ENCODE assay signal across 9 mouse cellular contexts in genomic region chr4:133407114-133407787, GRCm38 (mm10). TPM values are rescaled to one million over a fixed set of nuclear protein-coding genes. Genes with fewer than 3 reads are reported as not detected.
DNase-seq lines count a peak whose midpoint lies in the region; ATAC-seq lines count a peak whose summit lies in the region.
"Had no signal": no experiment of that assay in that cellular context is flagged by ENCODE, and none has a peak within 500 bp of the region (broad histone marks: within the 10 kb centered on the region; RNA-seq: fewer than 3 reads in every experiment).

No protein-coding gene starts in this region.

- intact Hi-C loops in heart, postnatal 36 days (cut with DNase I): no loop called here

- H3K36me3 ChIP-seq in lung, embryonic 16.5 days (ENCODE audit: control insufficient read depth, insufficient read depth, low read length): no peaks in the 10 kb centered on the region

- peak; percentile 71 for ATAC-seq in lung, embryonic 16.5 days (ENCODE audit: low read depth)

- peaks cover 20% of the 10 kb centered on the region for H3K4me1 ChIP-seq in lung, embryonic 16.5 days (replicated peaks; ENCODE audit: control insufficient read depth, insufficient read depth, low read length)

- H3K27ac ChIP-seq in lung, embryonic 16.5 days (ENCODE audit: low read length): peak overlapping the region; percentile 66

- no peaks in the 10 kb centered on the region for H3K9me3 ChIP-seq in lung, embryonic 16.5 days (ENCODE audit: control insufficient read depth, low read length)
- H3K9me3 ChIP-seq: embryonic facial prominence, embryonic 12.5 days had no signal

- H3K27me3 ChIP-seq in lung, embryonic 16.5 days (ENCODE audit: control insufficient read depth, insufficient read depth, low read depth, low read length): no peaks in the 10 kb centered on the region
- H3K27me3 ChIP-seq: embryonic facial prominence, embryonic 12.5 days had no signal

- H3K4me3 ChIP-seq in lung, embryonic 16.5 days (ENCODE audit: low read length): no peak overlapping the region
- H3K4me3 ChIP-seq: embryonic facial prominence, embryonic 12.5 days had no signal

- H3K4me2 ChIP-seq in lung, embryonic 16.5 days (ENCODE audit: low read depth, low read length): no peak overlapping the region
- H3K4me2 ChIP-seq: embryonic facial prominence, embryonic 12.5 days had no signal

- 44% methylated on average over 6 of the region's 6 CpGs for WGBS in lung, embryonic 16.5 days

- H3K9ac ChIP-seq in lung, embryonic 16.5 days (ENCODE audit: low read length): peak overlapping the region; percentile 38
- H3K9ac ChIP-seq: embryonic facial prominence, embryonic 12.5 days had no signal

- DNase-seq in heart, adult 18-20 months: peak; percentile 40 to 44
- no peak for DNase-seq in heart, postnatal 36 days
- peak; percentile 76 for DNase-seq in adrenal gland, postnatal 14 days
- peak; percentile 66 for DNase-seq in heart, postnatal 4 days
- no peak for DNase-seq in liver
- DNase-seq in layer of hippocampus, postnatal 36 days: no peak
- DNase-seq in layer of hippocampus, adult 8-10 months (ENCODE audit: low spot score in 2 of 2): no peak

RNA-seq across cellular contexts. Expression of gene Slc9a1, which starts 37.7 kb away (rescaled TPM):
- 10 to 100 TPM; 17.6 to 19.6 TPM for total RNA-seq in heart, adult 18-20 months (2021)
- 10 to 100 TPM; 17.6 to 18.8 TPM for total RNA-seq in heart, postnatal 36 days (2021)
- total RNA-seq in adrenal gland, postnatal 14 days (2021): 46.4 and 49.9 TPM in 2 replicates
- 10 to 100 TPM; 21.1 to 24.4 TPM for total RNA-seq in heart, postnatal 4 days (2021)
- 8.8 and 9.5 TPM in 2 replicates for polyA plus RNA-seq in lung, embryonic 16.5 days (2015; fragmentation: Nextera tagmentation; extraction: Ambion mirVana)
- total RNA-seq in layer of hippocampus, postnatal 36 days (2021): 10 to 100 TPM; 60.1 to 63.9 TPM
- total RNA-seq in layer of hippocampus, adult 8-10 months (2022): 10 to 100 TPM; 62.2 to 66.1 (median 65.1) TPM

RNA-seq across cellular contexts. Expression of gene Wdtc1, which starts 54.0 kb away (rescaled TPM):
- 10 to 100 TPM; 71.9 to 73.6 TPM for total RNA-seq in heart, adult 18-20 months (2021)
- total RNA-seq in heart, postnatal 36 days (2021): 10 to 100 TPM; 82.0 to 88.2 TPM
- total RNA-seq in adrenal gland, postnatal 14 days (2021): 53.3 and 55.1 TPM in 2 replicates
- 10 to 100 TPM; 46.9 to 47.9 TPM for total RNA-seq in heart, postnatal 4 days (2021)
- polyA plus RNA-seq in lung, embryonic 16.5 days (2015; fragmentation: Nextera tagmentation; extraction: Ambion mirVana): 11.3 and 11.8 TPM in 2 replicates
- total RNA-seq in layer of hippocampus, postnatal 36 days (2021): 10 to 100 TPM; 78.5 to 78.9 TPM
- total RNA-seq in layer of hippocampus, adult 8-10 months (2022): 10 to 100 TPM; 65.1 to 85.8 (median 72.2) TPM

Comparison
In these comparisons a context has a peak if more than half of its experiments do, and no peak if none do; other contexts are left out.
1. DNase-seq: peak in heart, adult 18-20 months (2 of 2), adrenal gland, postnatal 14 days (single experiment) and heart, postnatal 4 days (single experiment); none in heart, postnatal 36 days (0 of 2), liver (single experiment), layer of hippocampus, postnatal 36 days (0 of 2) and layer of hippocampus, adult 8-10 months (0 of 2).